Mouse (Mus musculus): Measurements from ENCODE around the gene Cfap77. TPM values are rescaled to one million over a fixed set of nuclear protein-coding genes. Genes with fewer than 3 reads are reported as not detected.

Cfap77 gene
- polyA plus RNA-seq, 1 experiment, result 0.06 TPM

DNA sequence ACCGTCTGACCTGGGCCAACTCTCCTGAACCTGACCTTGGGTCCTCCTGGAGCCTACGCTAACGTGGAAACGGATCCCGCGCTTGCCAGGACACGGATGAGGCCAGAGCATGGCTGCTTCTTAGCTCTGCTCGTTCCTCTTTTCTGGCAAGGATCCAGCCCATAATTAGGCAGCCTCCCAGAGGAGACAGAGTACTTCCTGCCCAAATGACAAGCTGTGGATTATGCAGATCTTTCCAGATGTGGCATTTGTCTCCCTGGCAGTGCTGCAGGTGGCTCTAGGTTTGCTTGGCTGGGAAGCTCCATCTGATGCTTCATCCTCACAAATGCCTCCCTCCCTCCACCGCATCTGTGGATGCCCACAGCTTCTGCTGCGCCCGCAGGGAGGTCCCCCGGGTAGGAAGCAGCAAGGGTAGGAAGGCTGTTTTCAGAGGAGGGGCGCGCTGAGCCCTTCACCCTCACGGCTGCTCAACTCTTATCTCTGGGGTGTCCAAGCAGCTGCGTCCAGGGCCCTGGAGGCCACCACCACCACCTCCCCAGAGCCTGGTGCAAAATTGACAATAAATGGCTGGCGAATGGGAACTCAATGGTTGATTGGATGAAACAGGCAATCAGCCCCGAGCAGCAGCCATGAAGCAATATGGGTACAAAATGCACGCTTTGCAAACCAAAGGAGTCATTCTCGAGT, 24.7 kb downstream of the Cfap77 start:
- Histone ChIP-seq H3K4me2 (ENCODE audit: low read depth) (no peak overlapping the region), H3K4me3 (no peak overlapping the region), H3K27me3 (ENCODE audit: control insufficient read depth, insufficient read depth, insufficient read length) (peaks cover 79% of the 10 kb centered on the region), H3ac (ENCODE audit: control insufficient read depth, insufficient read length) (no peak overlapping the region), H3K79me2 (ENCODE audit: control insufficient read depth, insufficient read depth) (no peaks in the 10 kb centered on the region), H3K36me3 (ENCODE audit: control insufficient read depth, insufficient read depth) (no peaks in the 10 kb centered on the region)
- no peak for TF ChIP-seq CEBPB (IDR thresholded peaks at IDR 0.05; ENCODE audit: insufficient read depth, poor library complexity, severe bottlenecking)

DNA sequence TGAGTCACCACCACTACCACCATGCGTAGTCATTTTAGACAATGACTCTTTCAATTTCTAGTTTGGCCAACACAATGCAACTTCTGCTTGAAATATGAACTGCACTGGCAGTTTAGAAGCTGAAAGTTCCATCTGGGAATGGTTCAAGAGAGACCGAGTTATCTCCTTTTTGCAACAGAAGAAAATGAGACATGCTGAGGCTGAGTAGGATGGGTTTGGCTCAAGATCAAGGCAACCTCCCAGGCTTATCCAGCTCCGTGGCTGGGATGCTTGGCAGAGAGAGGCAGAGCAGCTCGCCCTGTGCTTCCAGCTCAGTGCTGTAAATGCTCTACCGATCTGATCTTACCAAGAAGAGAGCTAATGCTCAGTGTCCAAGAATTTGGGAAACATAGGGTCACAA, 29.6 kb downstream of the Cfap77 start:
- TF ChIP-seq POLR2A (IDR thresholded peaks at IDR 0.05; ENCODE audit: insufficient read length, low read depth) (no peak), TCF12 (IDR thresholded peaks at IDR 0.05; ENCODE audit: insufficient read depth, poor library complexity, severe bottlenecking) (no peak), USF1 (IDR thresholded peaks at IDR 0.05; ENCODE audit: low read depth) (no peak), SRF (IDR thresholded peaks at IDR 0.05; ENCODE audit: control insufficient read depth, insufficient read length, low read depth) (no peak), REST (IDR thresholded peaks at IDR 0.05; ENCODE audit: insufficient read depth, insufficient read length) (no peak), CEBPB (IDR thresholded peaks at IDR 0.05; ENCODE audit: insufficient read depth, poor library complexity, severe bottlenecking) (no peak), POLR2AphosphoS2 (IDR thresholded peaks at IDR 0.05; ENCODE audit: insufficient read length, low read depth) (no peak), E2F4 (IDR thresholded peaks at IDR 0.05; ENCODE audit: insufficient read depth) (no peak)
- no peaks in the 10 kb centered on the region for H3K36me3 ChIP-seq (ENCODE audit: control insufficient read depth, insufficient read depth)
- no peak overlapping the region for H3K4me2 ChIP-seq (ENCODE audit: low read depth)
- H3K79me2 ChIP-seq (ENCODE audit: control insufficient read depth, insufficient read depth), result no peaks in the 10 kb centered on the region
- H3K27me3 ChIP-seq (ENCODE audit: control insufficient read depth, insufficient read depth, insufficient read length), result peaks cover 86% of the 10 kb centered on the region
- no peak overlapping the region for H3K4me3 ChIP-seq
- H3ac ChIP-seq (ENCODE audit: control insufficient read depth, insufficient read length), result no peak overlapping the region

- peaks cover 80% of the 10 kb centered on the region for H3K27me3 ChIP-seq (ENCODE audit: control insufficient read depth, insufficient read depth, insufficient read length)
These were observed 31.9 kb downstream of the Cfap77 start for GRCm38 (mm10) chr2:29023001-29023400.

GRCm38 (mm10) chr2:29021025-29021424, 33.8 kb downstream of the Cfap77 start:
- Histone ChIP-seq H3ac (ENCODE audit: control insufficient read depth, insufficient read length) (no peak overlapping the region), H3K36me3 (ENCODE audit: control insufficient read depth, insufficient read depth) (no peaks in the 10 kb centered on the region), H3K79me2 (ENCODE audit: control insufficient read depth, insufficient read depth) (no peaks in the 10 kb centered on the region), H3K4me2 (ENCODE audit: low read depth) (no peak overlapping the region), H3K4me3 (no peak overlapping the region), H3K27me3 (ENCODE audit: control insufficient read depth, insufficient read depth, insufficient read length) (peaks cover 82% of the 10 kb centered on the region)
- no peak for TF ChIP-seq E2F4 (IDR thresholded peaks at IDR 0.05; ENCODE audit: insufficient read depth)
- no peak for TF ChIP-seq REST (IDR thresholded peaks at IDR 0.05; ENCODE audit: insufficient read depth, insufficient read length)
- no peak for TF ChIP-seq POLR2A (IDR thresholded peaks at IDR 0.05; ENCODE audit: insufficient read length, low read depth)
- no peak for TF ChIP-seq MYOG (IDR thresholded peaks at IDR 0.05; ENCODE audit: control insufficient read depth in 1 of 3, insufficient read depth in 1 of 3, insufficient read length in 2 of 3, low read depth in 2 of 3)
- TF ChIP-seq TCF3 (IDR thresholded peaks at IDR 0.05; ENCODE audit: insufficient read length, low read depth), result no peak
- TF ChIP-seq USF1 (IDR thresholded peaks at IDR 0.05; ENCODE audit: low read depth), result no peak
- no peak for TF ChIP-seq CEBPB (IDR thresholded peaks at IDR 0.05; ENCODE audit: insufficient read depth, poor library complexity, severe bottlenecking)
- no peak for TF ChIP-seq MYOD1 (IDR thresholded peaks at IDR 0.05; ENCODE audit: control insufficient read depth in 1 of 3, insufficient read length in 2 of 3, low read depth in 2 of 3)

More at GRCm38 (mm10) chr2:29023001-29023400, 31.9 kb downstream of the Cfap77 start:
- H3K4me3 ChIP-seq, result no peak overlapping the region
- H3K4me2 ChIP-seq (ENCODE audit: low read depth), result no peak overlapping the region
- no peak overlapping the region for H3ac ChIP-seq (ENCODE audit: control insufficient read depth, insufficient read length)
- TF ChIP-seq TCF12 (IDR thresholded peaks at IDR 0.05; ENCODE audit: insufficient read depth, poor library complexity, severe bottlenecking), result no peak
- TF ChIP-seq SRF (IDR thresholded peaks at IDR 0.05; ENCODE audit: control insufficient read depth, insufficient read length, low read depth), result no peak
- TF ChIP-seq USF1 (IDR thresholded peaks at IDR 0.05; ENCODE audit: low read depth), result no peak
- TF ChIP-seq MYOD1 (IDR thresholded peaks at IDR 0.05; ENCODE audit: control insufficient read depth in 1 of 3, insufficient read length in 2 of 3, low read depth in 2 of 3), result no peak
- TF ChIP-seq POLR2AphosphoS2 (IDR thresholded peaks at IDR 0.05; ENCODE audit: insufficient read length, low read depth), result no peak
- TF ChIP-seq CEBPB (IDR thresholded peaks at IDR 0.05; ENCODE audit: insufficient read depth, poor library complexity, severe bottlenecking), result no peak
- TF ChIP-seq TCF3 (IDR thresholded peaks at IDR 0.05; ENCODE audit: insufficient read length, low read depth), result no peak
- TF ChIP-seq POLR2A (IDR thresholded peaks at IDR 0.05; ENCODE audit: insufficient read length, low read depth), result no peak
- TF ChIP-seq REST (IDR thresholded peaks at IDR 0.05; ENCODE audit: insufficient read depth, insufficient read length), result no peak
- no peak for TF ChIP-seq MYOG (IDR thresholded peaks at IDR 0.05; ENCODE audit: control insufficient read depth in 1 of 3, insufficient read depth in 1 of 3, insufficient read length in 2 of 3, low read depth in 2 of 3)
- TF ChIP-seq E2F4 (IDR thresholded peaks at IDR 0.05; ENCODE audit: insufficient read depth), result no peak
- TF ChIP-seq MAX (IDR thresholded peaks at IDR 0.05; ENCODE audit: low read depth), result no peak
- no peaks in the 10 kb centered on the region for H3K79me2 ChIP-seq (ENCODE audit: control insufficient read depth, insufficient read depth)
- no peaks in the 10 kb centered on the region for H3K36me3 ChIP-seq (ENCODE audit: control insufficient read depth, insufficient read depth)

- Histone ChIP-seq H3K27me3 (ENCODE audit: control insufficient read depth, insufficient read depth, insufficient read length) (peaks cover 89% of the 10 kb centered on the region), H3K79me2 (ENCODE audit: control insufficient read depth, insufficient read depth) (no peaks in the 10 kb centered on the region), H3K4me2 (ENCODE audit: low read depth) (no peak overlapping the region), H3K36me3 (ENCODE audit: control insufficient read depth, insufficient read depth) (no peaks in the 10 kb centered on the region), H3K4me3 (no peak overlapping the region), H3ac (ENCODE audit: control insufficient read depth, insufficient read length) (no peak overlapping the region)
- no peak for TF ChIP-seq MYOD1 (IDR thresholded peaks at IDR 0.05; ENCODE audit: control insufficient read depth in 1 of 3, insufficient read length in 2 of 3, low read depth in 2 of 3)
- no peak for TF ChIP-seq USF1 (IDR thresholded peaks at IDR 0.05; ENCODE audit: low read depth)
- no peak for TF ChIP-seq TCF3 (IDR thresholded peaks at IDR 0.05; ENCODE audit: insufficient read length, low read depth)
- TF ChIP-seq POLR2AphosphoS2 (IDR thresholded peaks at IDR 0.05; ENCODE audit: insufficient read length, low read depth), result no peak
- no peak for TF ChIP-seq POLR2A (IDR thresholded peaks at IDR 0.05; ENCODE audit: insufficient read length, low read depth)
- TF ChIP-seq SRF (IDR thresholded peaks at IDR 0.05; ENCODE audit: control insufficient read depth, insufficient read length, low read depth), result no peak
- TF ChIP-seq REST (IDR thresholded peaks at IDR 0.05; ENCODE audit: insufficient read depth, insufficient read length), result no peak
These were observed 36.2 kb downstream of the Cfap77 start for GRCm38 (mm10) chr2:29018680-29019079.
